Mouse (Mus musculus): Measurements from ENCODE around the gene Cfdp1. TPM values are rescaled to one million over a fixed set of nuclear protein-coding genes. Genes with fewer than 3 reads are reported as not detected.
A peak's percentile ranks its signal among the peaks of the same experiment; 100 is the strongest.

Gene Cfdp1
- 16.9 TPM in 1 of 2 replicates, not detected in the other for polyA plus RNA-seq (2012; ENCODE audit: insufficient read depth, low replicate concordance)

DNA sequence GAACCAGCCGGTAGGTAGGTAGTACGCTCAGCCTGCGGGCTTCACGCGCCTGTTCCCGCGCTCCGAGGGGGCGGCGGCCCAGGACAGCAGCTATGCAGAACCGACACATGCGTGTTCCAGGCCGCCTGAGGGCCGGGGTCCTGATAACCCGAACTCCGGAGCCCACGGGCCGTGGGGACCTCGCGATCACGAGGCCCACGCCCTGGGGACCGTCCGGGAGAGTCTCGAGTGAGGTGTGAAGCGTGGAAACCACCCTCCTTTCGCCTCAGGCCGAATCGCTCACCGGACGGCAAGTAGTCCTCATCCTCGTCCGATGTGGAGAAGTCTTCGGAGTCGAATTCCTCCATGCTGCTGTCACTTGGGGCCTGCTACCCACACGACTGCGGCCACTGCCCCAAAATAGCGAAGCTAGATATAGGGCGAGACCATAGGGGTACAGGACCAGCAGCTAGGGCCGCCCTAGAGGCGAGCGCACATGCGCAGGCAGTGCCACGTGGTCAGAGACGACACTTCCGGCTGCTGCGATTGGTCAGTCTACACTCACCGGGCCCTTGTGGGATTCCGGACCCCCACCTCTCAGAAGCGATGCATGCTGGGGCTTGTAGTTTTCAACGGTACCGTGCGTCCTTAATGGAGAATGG is at the start of gene Cfdp1:
TSS of gene Cfdp1 (minus strand) at position 431 of the 641 bp plus-strand sequence.
- peaks cover 10% of the 10 kb centered on the region for H3K36me3 ChIP-seq (replicated peaks; ENCODE audit: low read length)
- TF ChIP-seq FLI1 (IDR thresholded peaks at IDR 0.05; ENCODE audit: low read length) (peak; percentile 50; the same call in 1 of the 2 replicates), GATA1 (IDR thresholded peaks at IDR 0.05; ENCODE audit: borderline replicate concordance, low read length) (no peak)
- peak within 1 kb of the TSS; percentile 100 for H3K4me3 ChIP-seq (replicated peaks)
- peaks cover 40% of the 10 kb centered on the region for H3K4me1 ChIP-seq
- no peaks in the 10 kb centered on the region for H3K9me3 ChIP-seq
- H3K27me3 ChIP-seq (replicated peaks) = peaks cover 2% of the 10 kb centered on the region

DNA sequence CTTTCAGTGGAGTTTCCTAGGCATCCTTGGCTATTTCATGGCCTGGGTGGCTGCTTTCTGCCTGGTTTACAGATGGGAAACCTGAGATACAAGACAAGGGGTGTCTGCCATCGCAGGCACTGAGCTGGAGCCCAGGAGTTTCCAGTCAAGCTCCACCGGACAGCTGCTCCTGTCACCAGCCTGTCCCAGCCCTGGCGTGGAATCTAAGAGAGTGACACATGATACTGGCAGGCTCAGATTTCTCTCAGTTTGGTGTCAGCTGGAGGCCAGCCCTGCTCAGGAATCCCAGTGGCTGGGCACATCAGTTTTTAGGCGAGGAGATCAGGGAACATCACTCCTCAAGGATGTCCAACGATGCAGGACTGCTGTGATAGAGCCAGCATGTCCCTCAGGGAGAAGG is 48.0 kb upstream of the Cfdp1 start:
- TF ChIP-seq FLI1 (IDR thresholded peaks at IDR 0.05; ENCODE audit: low read length) (no peak), GATA1 (IDR thresholded peaks at IDR 0.05; ENCODE audit: borderline replicate concordance, low read length) (no peak)
- no peaks in the 10 kb centered on the region for H3K36me3 ChIP-seq (replicated peaks; ENCODE audit: low read length)
- no peaks in the 10 kb centered on the region for H3K9me3 ChIP-seq
- H3K4me1 ChIP-seq = no peaks in the 10 kb centered on the region
- H3K27me3 ChIP-seq (replicated peaks) = peaks cover 44% of the 10 kb centered on the region
- no peak overlapping the region for H3K4me3 ChIP-seq (replicated peaks)

DNA sequence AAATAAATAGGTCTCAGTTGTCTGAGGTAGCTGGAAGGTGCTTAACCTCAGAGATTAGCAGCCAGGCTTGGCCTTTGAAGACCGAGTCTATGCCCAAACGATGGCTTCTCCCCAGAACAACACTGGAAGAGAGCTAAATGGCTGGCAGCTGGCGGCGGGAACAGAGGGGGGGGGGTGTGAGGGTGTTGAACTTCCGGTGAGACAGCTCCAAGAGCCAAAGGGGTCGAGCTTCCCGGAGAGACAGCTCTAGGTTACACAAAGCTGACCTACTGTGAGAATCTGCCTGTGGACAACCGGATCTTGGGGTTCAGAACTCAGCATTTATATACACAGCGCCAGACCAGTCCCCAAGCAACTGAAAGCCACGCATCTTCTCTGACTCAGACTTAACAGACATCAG is 44.5 kb upstream of the Cfdp1 start:
- H3K4me1 ChIP-seq = 0 out of 2 replicates have a peak, but pooled peaks cover 4% of the 10 kb centered on the region
- H3K27me3 ChIP-seq (replicated peaks) = peaks cover 40% of the 10 kb centered on the region
- peaks cover 4% of the 10 kb centered on the region for H3K9me3 ChIP-seq
- H3K4me3 ChIP-seq (replicated peaks) = no peak overlapping the region
- no peaks in the 10 kb centered on the region for H3K36me3 ChIP-seq (replicated peaks; ENCODE audit: low read length)
- TF ChIP-seq FLI1 (IDR thresholded peaks at IDR 0.05; ENCODE audit: low read length) (no peak), GATA1 (IDR thresholded peaks at IDR 0.05; ENCODE audit: borderline replicate concordance, low read length) (no peak)

DNA sequence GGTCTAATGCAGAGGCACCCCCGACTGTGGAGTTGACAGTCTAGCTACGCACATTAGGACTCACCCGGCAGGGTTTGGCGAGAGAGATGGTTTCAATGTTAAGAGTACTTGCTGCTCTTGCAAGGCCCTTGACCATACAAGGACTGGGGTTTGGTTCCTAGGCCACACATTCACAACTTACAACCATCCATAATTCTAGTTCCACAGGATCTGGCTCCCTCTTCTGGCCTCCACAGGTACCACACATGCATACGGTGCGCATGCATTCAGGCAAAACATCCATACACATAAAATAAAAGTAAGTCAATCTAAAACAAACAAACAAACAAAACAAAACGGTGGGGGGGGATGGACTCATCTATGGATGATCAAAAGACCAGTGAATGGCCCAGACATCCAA is 40.9 kb upstream of the Cfdp1 start:
- H3K36me3 ChIP-seq (replicated peaks; ENCODE audit: low read length) = no peaks in the 10 kb centered on the region
- TF ChIP-seq GATA1 (IDR thresholded peaks at IDR 0.05; ENCODE audit: borderline replicate concordance, low read length) = no peak
- TF ChIP-seq FLI1 (IDR thresholded peaks at IDR 0.05; ENCODE audit: low read length) = no peak
- peaks cover 30% of the 10 kb centered on the region for H3K27me3 ChIP-seq (replicated peaks)
- no peak overlapping the region for H3K4me3 ChIP-seq (replicated peaks)
- peaks cover 17% of the 10 kb centered on the region for H3K9me3 ChIP-seq
- H3K4me1 ChIP-seq = peaks cover 28% of the 10 kb centered on the region

DNA sequence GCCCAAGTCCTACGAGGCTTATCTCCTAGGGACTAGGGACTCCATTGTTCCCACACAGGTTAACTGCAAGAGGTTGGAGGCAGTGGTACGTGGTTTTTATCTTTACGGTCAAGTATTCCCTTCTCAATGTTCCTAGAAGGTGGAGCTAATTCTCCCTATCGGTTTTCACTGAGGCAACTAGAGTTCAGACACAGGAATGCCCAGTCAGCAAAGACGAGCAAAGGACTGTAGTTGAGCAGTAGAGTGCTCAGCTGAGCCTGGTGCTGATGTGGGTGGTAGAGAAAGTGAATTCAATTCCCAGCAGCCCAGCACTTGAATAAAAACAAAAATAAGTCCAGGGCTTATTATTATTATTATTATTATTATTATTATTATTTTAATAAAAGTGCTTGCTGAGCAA is 38.5 kb upstream of the Cfdp1 start:
- Histone ChIP-seq H3K9me3 (peaks cover 33% of the 10 kb centered on the region), H3K4me3 (replicated peaks) (no peak overlapping the region), H3K4me1 (peaks cover 46% of the 10 kb centered on the region), H3K36me3 (replicated peaks; ENCODE audit: low read length) (peaks cover 3% of the 10 kb centered on the region), H3K27me3 (replicated peaks) (peaks cover 38% of the 10 kb centered on the region)
- TF ChIP-seq GATA1 (IDR thresholded peaks at IDR 0.05; ENCODE audit: borderline replicate concordance, low read length) (no peak), FLI1 (IDR thresholded peaks at IDR 0.05; ENCODE audit: low read length) (no peak)

DNA sequence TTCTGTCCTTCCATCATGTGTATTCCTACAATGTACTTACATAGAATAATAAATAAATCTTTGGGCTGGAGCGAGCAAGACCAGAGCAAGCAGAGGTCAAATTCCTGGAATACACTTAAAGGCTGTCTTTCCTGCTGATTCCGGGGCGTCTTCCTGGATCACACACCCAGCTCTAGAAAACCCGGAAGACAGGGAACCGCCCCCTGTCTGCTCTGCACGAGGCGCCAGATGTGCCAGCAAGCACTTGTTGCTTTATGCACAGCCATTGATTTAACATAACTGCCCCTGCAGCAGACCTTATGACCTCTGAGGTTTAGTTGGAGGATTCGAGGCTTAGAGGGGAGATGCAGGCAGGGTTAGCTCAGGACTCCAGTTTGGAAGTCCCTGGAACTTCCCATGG is 37.9 kb upstream of the Cfdp1 start:
- Histone ChIP-seq H3K9me3 (peaks cover 33% of the 10 kb centered on the region), H3K27me3 (replicated peaks) (peaks cover 38% of the 10 kb centered on the region), H3K4me1 (peaks cover 51% of the 10 kb centered on the region), H3K4me3 (replicated peaks) (peak overlapping the region; percentile 7), H3K36me3 (replicated peaks; ENCODE audit: low read length) (peaks cover 3% of the 10 kb centered on the region)
- no peak for TF ChIP-seq GATA1 (IDR thresholded peaks at IDR 0.05; ENCODE audit: borderline replicate concordance, low read length)
- TF ChIP-seq FLI1 (IDR thresholded peaks at IDR 0.05; ENCODE audit: low read length) = no peak

DNA sequence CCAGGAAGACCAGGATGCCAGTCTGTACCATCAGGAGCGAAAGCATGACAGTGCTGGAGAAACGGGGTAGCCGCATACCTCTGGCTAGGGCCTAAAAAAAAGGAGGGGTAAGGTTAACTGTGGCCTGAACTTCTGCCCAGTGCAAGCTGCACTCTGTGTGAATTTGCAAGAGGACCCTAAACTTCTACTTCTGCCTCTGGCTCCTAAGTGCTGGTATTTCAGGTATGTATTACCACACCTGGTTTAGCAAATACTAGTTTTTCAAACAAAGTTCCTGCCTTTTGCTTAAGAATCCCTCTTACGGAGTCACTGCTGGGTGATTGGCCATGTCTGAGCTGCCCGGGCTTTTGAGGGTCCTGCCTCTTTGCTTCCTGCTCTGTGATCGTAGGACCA is 36.8 kb upstream of the Cfdp1 start:
- peak overlapping the region; percentile 85 for H3K4me3 ChIP-seq (replicated peaks)
- no peak for TF ChIP-seq GATA1 (IDR thresholded peaks at IDR 0.05; ENCODE audit: borderline replicate concordance, low read length)
- TF ChIP-seq FLI1 (IDR thresholded peaks at IDR 0.05; ENCODE audit: low read length) = no peak
- H3K4me1 ChIP-seq = peaks cover 61% of the 10 kb centered on the region
- H3K36me3 ChIP-seq (replicated peaks; ENCODE audit: low read length) = peaks cover 3% of the 10 kb centered on the region
- H3K27me3 ChIP-seq (replicated peaks) = peaks cover 30% of the 10 kb centered on the region
- peaks cover 33% of the 10 kb centered on the region for H3K9me3 ChIP-seq

DNA sequence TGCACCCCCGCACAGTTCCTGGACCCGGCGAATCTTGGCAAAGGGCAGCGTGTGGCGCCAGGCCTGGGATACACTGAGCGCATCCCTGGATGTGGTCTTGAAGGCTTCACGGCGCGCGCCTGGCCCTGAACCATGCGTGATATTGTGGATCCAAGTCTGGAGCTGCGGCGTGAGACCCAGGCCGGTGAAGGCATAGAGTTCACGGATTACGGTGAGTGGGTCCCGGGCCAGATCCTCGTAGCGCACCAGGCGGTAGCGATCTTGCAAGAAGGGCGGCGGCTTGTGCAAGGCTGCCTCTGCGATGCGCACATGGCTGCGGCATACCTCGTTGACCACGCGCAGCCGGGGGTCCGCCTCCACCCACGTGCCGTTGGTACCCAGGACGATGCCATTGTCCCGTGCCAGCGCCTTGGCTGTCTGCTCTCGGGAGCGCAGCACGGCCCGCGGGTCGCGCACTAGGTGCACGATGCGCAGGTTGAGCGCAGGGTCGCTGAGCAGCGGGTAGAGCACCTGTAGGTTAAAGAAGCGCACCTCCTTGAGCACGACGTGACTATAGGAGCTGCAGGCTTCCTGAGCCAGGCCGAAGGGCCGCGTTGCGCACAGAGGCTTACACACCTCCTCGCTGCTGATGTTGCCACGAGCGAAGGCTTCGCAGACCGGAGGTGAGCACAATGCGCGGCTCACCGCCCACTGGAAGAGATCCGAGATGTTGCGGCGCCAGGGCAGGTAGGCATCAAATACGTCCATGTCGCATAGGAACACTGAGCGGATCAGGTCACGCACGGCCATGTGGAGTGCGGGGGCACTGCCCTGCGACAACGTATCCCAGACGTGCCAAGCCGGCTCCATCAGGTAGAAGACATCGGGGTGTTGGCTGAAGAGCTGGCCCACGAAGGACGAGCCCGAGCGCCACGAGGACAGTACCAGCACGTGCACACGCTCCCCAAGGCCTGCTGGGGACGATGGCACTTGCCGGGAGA is 36.1 kb upstream of the Cfdp1 start:
- H3K27me3 ChIP-seq (replicated peaks) = peaks cover 29% of the 10 kb centered on the region
- TF ChIP-seq FLI1 (IDR thresholded peaks at IDR 0.05; ENCODE audit: low read length) = no peak
- peaks cover 33% of the 10 kb centered on the region for H3K9me3 ChIP-seq
- peaks cover 65% of the 10 kb centered on the region for H3K4me1 ChIP-seq
- H3K36me3 ChIP-seq (replicated peaks; ENCODE audit: low read length) = peaks cover 3% of the 10 kb centered on the region
- peak overlapping the region; percentile 85 for H3K4me3 ChIP-seq (replicated peaks)

DNA sequence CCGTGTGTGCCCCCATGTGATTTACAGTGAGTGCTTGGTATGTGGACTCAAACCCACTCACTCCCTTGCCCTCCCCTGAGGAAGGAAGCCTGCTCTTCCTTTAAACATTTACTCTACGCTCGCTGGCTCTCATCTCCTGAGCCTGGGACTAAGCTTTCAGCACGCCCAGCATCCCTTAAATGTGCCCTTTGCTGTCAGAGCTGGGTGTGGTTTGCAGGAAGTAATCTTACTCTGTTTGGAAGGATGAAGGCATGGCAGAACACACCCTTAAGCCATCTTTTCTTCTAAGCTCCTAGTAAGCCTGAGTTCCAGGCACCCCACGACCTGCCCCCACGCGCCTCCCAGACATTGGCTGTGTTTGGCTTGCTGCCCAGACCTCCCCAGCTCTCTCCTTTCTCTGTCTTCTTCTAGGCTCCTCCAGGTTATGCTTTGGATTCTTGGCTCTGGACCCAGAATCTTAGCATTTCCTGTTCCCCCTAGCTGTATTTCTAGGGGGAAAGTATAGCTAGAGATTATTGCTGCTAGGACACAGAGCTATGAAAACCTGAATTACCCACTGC is 34.1 kb upstream of the Cfdp1 start:
- Histone ChIP-seq H3K4me1 (peaks cover 66% of the 10 kb centered on the region), H3K9me3 (peaks cover 28% of the 10 kb centered on the region), H3K4me3 (replicated peaks) (peak overlapping the region; percentile 31), H3K36me3 (replicated peaks; ENCODE audit: low read length) (peaks cover 3% of the 10 kb centered on the region), H3K27me3 (replicated peaks) (peaks cover 26% of the 10 kb centered on the region)
- TF ChIP-seq FLI1 (IDR thresholded peaks at IDR 0.05; ENCODE audit: low read length) (no peak), GATA1 (IDR thresholded peaks at IDR 0.05; ENCODE audit: borderline replicate concordance, low read length) (no peak)

Measured in megakaryocyte, embryonic 14.5 days (primary cell).